Mouse (Mus musculus) limb, embryonic 14.5 days (tissue): ENCODE measurements at regions not wholly inside any gene's neighbourhood (a gene's known extent, or its start where the extent isn't known, plus 50 kb on each side); places are given as distances from the start of the nearest gene placed in this dataset.

Experiments used
- ATAC-seq: fragments of 200-750 bp; cut with Nextera tagmentation; 2 replicates; pipeline ENCODE4 v1.8.0; 2017; ENCODE audit warnings: low read depth, moderate number of reproducible peaks, moderate TSS enrichment; ENCODE audit not compliant: low FRiP score
- DNase-seq: peaks from one replicate; pipeline ENCODE4 v3.0.0-alpha.2; 2015; ENCODE audit warnings: low spot score
- H3K27ac ChIP-seq: fragments of 300-500 bp; sonication (generic); replicated peaks from 2 replicates; pipeline ENCODE4 v1.5.1; 2014; ENCODE audit warnings: low read depth, mild to moderate bottlenecking, low read length, moderate library complexity, mixed read lengths
- H3K27me3 ChIP-seq: fragments of 300-500 bp; sonication (generic); 2 replicates; pipeline ENCODE4 v1.6.1; 2014; ENCODE audit warnings: low read length, mixed read lengths; ENCODE audit not compliant: control insufficient read depth, insufficient read depth
- H3K36me3 ChIP-seq: fragments of 300-500 bp; sonication (generic); 2 replicates; pipeline ENCODE4 v1.6.1; 2014; ENCODE audit warnings: mild to moderate bottlenecking, low read length, moderate library complexity, mixed read lengths; ENCODE audit not compliant: control insufficient read depth, insufficient read depth
- H3K4me1 ChIP-seq: fragments of 300-500 bp; sonication (generic); 2 replicates; pipeline ENCODE4 v1.6.1; 2014; ENCODE audit warnings: antibody characterized with exemption, low read length, mixed read lengths; ENCODE audit not compliant: control insufficient read depth, insufficient read depth
- H3K4me2 ChIP-seq: fragments of 300-500 bp; sonication (generic); replicated peaks from 2 replicates; pipeline ENCODE4 v1.6.1; 2014; ENCODE audit warnings: low read depth, mild to moderate bottlenecking, low read length, moderate library complexity; ENCODE audit not compliant: severe bottlenecking
- H3K4me3 ChIP-seq: fragments of 300-500 bp; sonication (generic); replicated peaks from 2 replicates; pipeline ENCODE4 v1.5.1; 2014; ENCODE audit warnings: low read length
- H3K9ac ChIP-seq: fragments of 300-500 bp; sonication (generic); 2 replicates; pipeline ENCODE4 v1.6.1; 2014; ENCODE audit warnings: mild to moderate bottlenecking, low read depth, low read length, moderate library complexity; ENCODE audit not compliant: severe bottlenecking
- H3K9me3 ChIP-seq: fragments of 300-500 bp; sonication (generic); 2 replicates; pipeline ENCODE4 v1.6.1; 2016; ENCODE audit warnings: low read length; ENCODE audit not compliant: control insufficient read depth
- POLR2A ChIP-seq: fragments of 200-500 bp; IDR thresholded peaks from 2 replicates; pipeline ENCODE4 v1.8.0; 2012; ENCODE audit warnings: inconsistent platforms, mild to moderate bottlenecking, moderate library complexity, borderline replicate concordance; ENCODE audit not compliant: insufficient read depth, insufficient read length; ENCODE audit errors: extremely low read depth
- WGBS: fragments of 180-500 bp; shearing (Covaris S2); extraction: QIAGEN DNeasy Blood & Tissue Kit; methylation state at CpG from one replicate; pipeline ENCODE4 v1.1.7; 2014; 5-methylcytosine and 5-hydroxymethylcytosine counted together

GRCm38 (mm10) chr6:127392012-127392798 lies 54.4 kb upstream of the Parp11 start:
- Histone ChIP-seq H3K27me3 (no peaks in the 10 kb centered on the region), H3K4me3 (no peak overlapping the region), H3K9me3 (no peaks in the 10 kb centered on the region), H3K36me3 (no peaks in the 10 kb centered on the region), H3K9ac (no peak overlapping the region), H3K4me1 (no peaks in the 10 kb centered on the region), H3K4me2 (no peak overlapping the region), H3K27ac (no peak overlapping the region)
- WGBS = 83% methylated on average over 12 of the region's 12 CpGs
- no peak for TF ChIP-seq POLR2A
- DNase-seq = no peak
- no peak for ATAC-seq

- Histone ChIP-seq H3K4me1 (no peaks in the 10 kb centered on the region), H3K36me3 (no peaks in the 10 kb centered on the region), H3K27me3 (no peaks in the 10 kb centered on the region), H3K9ac (no peak overlapping the region), H3K4me3 (no peak overlapping the region), H3K4me2 (no peak overlapping the region), H3K27ac (no peak overlapping the region), H3K9me3 (no peaks in the 10 kb centered on the region)
- no peak for ATAC-seq
- no peak for DNase-seq
- 85% methylated on average over 1 of the region's 1 CpGs for WGBS
- no peak for TF ChIP-seq POLR2A
Measured at GRCm38 (mm10) chr6:127392799-127393172, 53.9 kb upstream of the Parp11 start.

GRCm38 (mm10) chr6:127393907-127394600 lies 52.6 kb upstream of the Parp11 start:
- ATAC-seq = no peak
- no peak overlapping the region for H3K9ac ChIP-seq
- 30% methylated on average over 9 of the region's 9 CpGs for WGBS
- TF ChIP-seq POLR2A = no peak
- no peak overlapping the region for H3K4me3 ChIP-seq
- no peaks in the 10 kb centered on the region for H3K27me3 ChIP-seq
- H3K36me3 ChIP-seq = no peaks in the 10 kb centered on the region
- H3K9me3 ChIP-seq = no peaks in the 10 kb centered on the region
- no peak overlapping the region for H3K4me2 ChIP-seq
- no peak overlapping the region for H3K27ac ChIP-seq
- no peaks in the 10 kb centered on the region for H3K4me1 ChIP-seq
- DNase-seq = no peak
